Mouse (Mus musculus) G1E (cell line): ENCODE results near the gene Rrp1. TPM values are rescaled to one million over a fixed set of nuclear protein-coding genes. Genes with fewer than 3 reads are reported as not detected.

Source experiments
- ATAC-seq: 2 replicates; pipeline ENCODE4 v1.8.0; 2016; ENCODE audit warnings: mild to moderate bottlenecking; ENCODE audit not compliant: insufficient number of reproducible peaks, poor library complexity, low FRiP score, severe bottlenecking; ENCODE audit errors: extremely low read depth
- DNase-seq: peaks from one replicate; pipeline ENCODE4 v3.0.0; 2012; ENCODE audit warnings: low spot score
- H3K27me3 ChIP-seq: 2 replicates; pipeline ENCODE4 v1.6.1; 2012; ENCODE audit warnings: mild to moderate bottlenecking, low read length, inconsistent platforms; ENCODE audit not compliant: insufficient read depth
- H3K36me3 ChIP-seq: replicated peaks from 2 replicates; pipeline ENCODE3; 2012; ENCODE audit warnings: mild to moderate bottlenecking, inconsistent platforms
- H3K4me1 ChIP-seq: 2 replicates; pipeline ENCODE4 v1.6.1; 2012; ENCODE audit warnings: low read depth, low read length, inconsistent platforms, mixed read lengths; ENCODE audit not compliant: insufficient read depth
- H3K4me3 ChIP-seq: 2 replicates; pipeline ENCODE4 v1.5.1; 2012; ENCODE audit warnings: low read depth, mild to moderate bottlenecking, inconsistent platforms, low read length, moderate library complexity, mixed read lengths
- H3K9me3 ChIP-seq: replicated peaks from 2 replicates; pipeline ENCODE4 v1.6.1; 2012; ENCODE audit warnings: inconsistent platforms
- CTCF ChIP-seq: IDR thresholded peaks from 2 replicates; pipeline ENCODE4 v1.5.1; 2012; ENCODE audit warnings: low read depth, low read length, inconsistent platforms, mixed read lengths
- GATA1 ChIP-seq: IDR thresholded peaks from 2 replicates; pipeline ENCODE4 v1.6.1; 2012; ENCODE audit warnings: borderline replicate concordance, low read length, inconsistent platforms, mixed read lengths
- GATA2 ChIP-seq: IDR thresholded peaks from 2 replicates; pipeline ENCODE4 v1.6.1; 2012; ENCODE audit warnings: low read depth, low read length, inconsistent platforms, borderline replicate concordance
- POLR2AphosphoS5 ChIP-seq: IDR thresholded peaks from 2 replicates; pipeline ENCODE4 v1.6.1; 2012; ENCODE audit warnings: low read depth, low read length, inconsistent platforms; ENCODE audit not compliant: insufficient replicate concordance
- TAL1 ChIP-seq: conservative IDR thresholded peaks from 2 replicates; pipeline ENCODE4 v1.6.1; 2012; ENCODE audit warnings: low read depth, low read length, inconsistent platforms, mixed read lengths
- polyA plus RNA-seq: library from polyadenylated mRNA; stranded (reverse); fragments of >175 nt; gene quantifications from 2 replicates; pipeline ENCODE4 v1.2.3, GENCODE M21; 2012
- total RNA-seq, 2 experiments: library from RNA; stranded (forward) in 1 of 2; stranded (reverse) in 1 of 2; fragments of 200-1000 nt in 1 of 2; fragments of >200 nt in 1 of 2; fragmentation: Nextera tagmentation in 1 of 2; gene quantifications; 2 replicates each; pipeline ENCODE4 v1.2.3; 2014 to 2017

Rrp1 gene
- total and polyA plus RNA-seq, 3 experiments: 172 to 464 (median 420) TPM

- Histone ChIP-seq H3K4me1 (peaks cover 17% of the 10 kb centered on the region), H3K36me3 (no peaks in the 10 kb centered on the region), H3K27me3 (peaks cover 61% of the 10 kb centered on the region), H3K9me3 (no peaks in the 10 kb centered on the region), H3K4me3 (no peak overlapping the region)
- TF ChIP-seq CTCF: no peak
- DNase-seq: no peak
- ATAC-seq: no peak
Observed at GRCm38 (mm10) chr10:78388216-78388980, 24.4 kb downstream of the Rrp1 start.

- no peak for DNase-seq
- TF ChIP-seq TAL1: no peak
- TF ChIP-seq GATA2: no peak
- TF ChIP-seq POLR2AphosphoS5: no peak
- TF ChIP-seq GATA1: no peak
- no peak for TF ChIP-seq CTCF
- no peak overlapping the region for H3K4me3 ChIP-seq
- H3K27me3 ChIP-seq: peaks cover 51% of the 10 kb centered on the region
- no peaks in the 10 kb centered on the region for H3K36me3 ChIP-seq
- no peaks in the 10 kb centered on the region for H3K9me3 ChIP-seq
- peaks cover 2% of the 10 kb centered on the region; the same call in 1 of the 2 replicates for H3K4me1 ChIP-seq
- ATAC-seq: no peak
Observed at GRCm38 (mm10) chr10:78385520-78385919, 27.3 kb downstream of the Rrp1 start.

- Histone ChIP-seq H3K9me3 (peaks cover under 1% of the 10 kb centered on the region), H3K4me1 (peaks cover 2% of the 10 kb centered on the region; the same call in 1 of the 2 replicates), H3K36me3 (no peaks in the 10 kb centered on the region), H3K4me3 (no peak overlapping the region), H3K27me3 (peaks cover 33% of the 10 kb centered on the region)
- no peak for TF ChIP-seq GATA1
- no peak for TF ChIP-seq CTCF
- no peak for TF ChIP-seq POLR2AphosphoS5
- TF ChIP-seq TAL1: no peak
- no peak for TF ChIP-seq GATA2
- no peak for ATAC-seq
- DNase-seq: no peak
Observed at GRCm38 (mm10) chr10:78383567-78383966, 29.3 kb downstream of the Rrp1 start.

GRCm38 (mm10) chr10:78378516-78378915 lies 34.3 kb downstream of the Rrp1 start:
- DNase-seq: no peak
- Histone ChIP-seq H3K4me1 (no peaks in the 10 kb centered on the region), H3K36me3 (no peaks in the 10 kb centered on the region), H3K27me3 (peaks cover 32% of the 10 kb centered on the region), H3K4me3 (no peak overlapping the region), H3K9me3 (peaks cover 7% of the 10 kb centered on the region)
- TF ChIP-seq TAL1 (no peak), GATA2 (no peak), GATA1 (no peak), POLR2AphosphoS5 (no peak), CTCF (no peak)
- no peak for ATAC-seq

DNA sequence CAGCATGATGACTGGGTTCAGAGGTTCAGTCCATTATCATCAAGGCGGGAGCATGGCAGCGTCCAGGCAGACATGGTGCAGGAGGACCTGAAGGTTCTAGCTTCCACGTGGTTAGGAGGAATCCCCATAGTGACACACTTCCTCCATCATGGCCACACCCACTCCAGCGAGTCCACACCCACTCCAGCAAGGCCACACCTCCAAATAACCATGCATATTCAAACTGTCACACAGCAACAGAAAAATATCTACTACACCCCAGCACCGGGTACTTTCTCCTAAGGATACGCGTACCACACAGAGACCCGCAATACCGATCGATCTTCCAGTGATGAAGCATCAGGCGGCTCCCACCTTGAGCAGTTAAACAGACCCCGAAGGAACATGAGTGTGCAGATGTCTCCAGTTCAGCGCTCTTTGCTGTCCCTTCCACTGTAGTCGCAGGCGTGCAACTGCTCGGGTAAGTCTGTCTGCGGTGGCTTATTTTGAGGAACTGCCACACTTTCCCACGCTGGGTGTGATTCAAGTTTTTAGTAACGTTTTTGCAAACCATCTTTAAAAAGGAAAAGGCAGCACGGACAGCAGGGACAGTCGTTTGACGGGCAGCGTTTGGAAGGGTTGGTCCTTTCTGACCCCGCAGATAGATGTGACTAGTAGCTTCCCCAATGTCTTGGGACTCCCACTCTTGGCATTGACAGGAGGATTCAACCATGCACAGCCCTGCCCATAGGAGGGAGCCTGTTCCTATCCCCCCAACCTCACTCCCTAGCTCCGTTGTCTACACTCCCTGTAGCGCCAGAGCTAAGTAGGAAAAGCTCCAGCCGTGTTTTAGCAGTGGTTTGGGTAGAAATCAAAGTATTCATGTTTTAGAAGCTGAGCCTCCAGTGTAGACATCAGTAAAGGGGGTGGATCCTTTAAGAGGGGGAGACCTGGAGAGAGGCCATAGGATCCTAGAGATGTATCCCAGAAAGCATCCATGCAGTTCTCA lies 39.9 kb downstream of the Rrp1 start:
- TF ChIP-seq GATA1: no peak
- Histone ChIP-seq H3K9me3 (peaks cover 4% of the 10 kb centered on the region), H3K4me3 (no peak overlapping the region), H3K36me3 (no peaks in the 10 kb centered on the region), H3K4me1 (peaks cover 44% of the 10 kb centered on the region), H3K27me3 (peaks cover 32% of the 10 kb centered on the region)
- no peak for ATAC-seq
- DNase-seq: no peak

DNA sequence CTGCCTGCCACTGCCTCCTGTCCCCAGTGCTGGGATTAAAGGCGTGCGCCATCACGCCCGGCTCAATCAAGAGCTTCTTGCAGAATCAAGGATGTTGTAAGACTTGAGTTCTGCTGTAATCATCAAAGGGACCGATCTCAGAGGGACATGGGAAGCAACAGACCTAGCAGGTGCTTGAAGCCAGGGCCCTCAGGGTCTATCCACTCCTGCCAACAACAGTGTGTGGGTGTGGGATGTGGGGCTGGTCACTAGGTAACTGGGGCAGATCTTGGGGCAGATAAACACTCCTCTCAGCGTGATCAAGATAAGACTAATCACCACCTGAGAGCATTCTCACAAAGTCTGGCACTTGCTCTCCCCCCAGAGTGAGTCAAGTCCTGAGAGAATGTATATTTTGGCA lies 41.1 kb downstream of the Rrp1 start:
- DNase-seq (no peak), ATAC-seq (no peak)
- Histone ChIP-seq H3K27me3 (peaks cover 32% of the 10 kb centered on the region), H3K36me3 (no peaks in the 10 kb centered on the region), H3K4me1 (peaks cover 55% of the 10 kb centered on the region), H3K9me3 (peaks cover 4% of the 10 kb centered on the region), H3K4me3 (no peak overlapping the region)
- no peak for TF ChIP-seq TAL1
- no peak for TF ChIP-seq GATA2
- no peak for TF ChIP-seq POLR2AphosphoS5
- no peak for TF ChIP-seq GATA1
- TF ChIP-seq CTCF: no peak
